Mouse (Mus musculus) midbrain, embryonic 12.5 days (tissue): ENCODE measurements around the gene Ptpn12. TPM values are rescaled to one million over a fixed set of nuclear protein-coding genes. Genes with fewer than 3 reads are reported as not detected.
"Not testable (repeated sequence)": the region's sequence is repeated elsewhere in the genome, so short reads cannot be mapped to it uniquely, and the experiment has no call there.

Experiments used
- ATAC-seq: fragments of 200-750 bp; cut with Nextera tagmentation; 2 replicates; pipeline ENCODE4 v1.8.0; 2017; ENCODE audit warnings: low read depth, moderate TSS enrichment, moderate library complexity; ENCODE audit not compliant: low FRiP score
- H3K27ac ChIP-seq: fragments of 300-500 bp; sonication (generic); replicated peaks from 2 replicates; pipeline ENCODE4 v1.5.1; 2016; ENCODE audit warnings: mild to moderate bottlenecking
- H3K27me3 ChIP-seq: fragments of 300-500 bp; sonication (generic); 2 replicates; pipeline ENCODE4 v1.6.1; 2016; ENCODE audit warnings: mild to moderate bottlenecking
- H3K36me3 ChIP-seq: fragments of 300-500 bp; sonication (generic); 2 replicates; pipeline ENCODE4 v1.6.1; 2016
- H3K4me1 ChIP-seq: fragments of 300-500 bp; sonication (generic); 2 replicates; pipeline ENCODE4 v1.6.1; 2016
- H3K4me2 ChIP-seq: fragments of 300-500 bp; sonication (generic); replicated peaks from 2 replicates; pipeline ENCODE4 v1.6.1; 2016; ENCODE audit warnings: mild to moderate bottlenecking, moderate library complexity
- H3K4me3 ChIP-seq: fragments of 300-500 bp; sonication (generic); 2 replicates; pipeline ENCODE4 v1.5.1; 2016; ENCODE audit warnings: mild to moderate bottlenecking
- H3K9ac ChIP-seq: fragments of 300-500 bp; sonication (generic); replicated peaks from 2 replicates; pipeline ENCODE4 v1.6.1; 2016; ENCODE audit warnings: mild to moderate bottlenecking, moderate library complexity
- H3K9me3 ChIP-seq: fragments of 300-500 bp; sonication (generic); 2 replicates; pipeline ENCODE4 v1.6.1; 2016; ENCODE audit warnings: mild to moderate bottlenecking
- WGBS: fragments of 180-500 bp; shearing (Covaris S2); methylation state at CpG from one replicate; pipeline ENCODE4 v1.1.7; 2016; 5-methylcytosine and 5-hydroxymethylcytosine counted together
- polyA plus RNA-seq: library from polyadenylated mRNA; unstranded; fragments of >200 nt; fragmentation: Nextera tagmentation; extraction: Ambion mirVana; gene quantifications from 2 replicates; pipeline ENCODE4 v1.2.1, GENCODE M21; 2016

Ptpn12 gene
- polyA plus RNA-seq, 1 experiment from 2014 or later = 30.9 TPM

DNA sequence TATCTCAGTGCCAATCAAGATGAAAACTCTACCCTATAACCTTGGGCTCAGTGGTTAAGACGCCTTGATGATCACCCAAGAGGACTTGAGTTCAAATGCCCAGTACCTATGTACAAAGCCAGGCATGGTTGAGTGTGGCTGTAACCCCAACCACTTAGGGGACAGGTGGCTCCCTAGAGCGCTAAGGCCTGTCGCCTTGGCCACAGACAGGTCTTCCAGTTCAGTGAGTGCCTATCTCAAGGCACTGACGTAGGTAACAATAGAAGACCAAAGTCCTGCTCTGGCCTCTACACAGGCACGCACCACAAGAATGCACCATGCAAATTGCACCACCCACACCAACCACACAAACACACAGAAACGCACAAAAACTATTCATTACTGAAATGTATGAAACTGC, 108.8 kb downstream of the Ptpn12 start:
- no peaks in the 10 kb centered on the region for H3K36me3 ChIP-seq
- H3K9ac ChIP-seq = no peak overlapping the region
- WGBS = 91% methylated on average over 6 of the region's 6 CpGs
- H3K4me2 ChIP-seq = no peak overlapping the region
- H3K27me3 ChIP-seq = no peaks in the 10 kb centered on the region
- H3K27ac ChIP-seq = no peak overlapping the region
- H3K9me3 ChIP-seq = no peaks in the 10 kb centered on the region
- peaks cover 14% of the 10 kb centered on the region for H3K4me1 ChIP-seq
- ATAC-seq = no peak
- no peak overlapping the region for H3K4me3 ChIP-seq

GRCm38 (mm10) chr5:20944961-20945748, 110.6 kb downstream of the Ptpn12 start:
- no peak for ATAC-seq
- Histone ChIP-seq H3K4me3 (no peak overlapping the region), H3K4me1 (peaks cover 14% of the 10 kb centered on the region), H3K36me3 (no peaks in the 10 kb centered on the region), H3K27me3 (no peaks in the 10 kb centered on the region), H3K4me2 (no peak overlapping the region), H3K9ac (no peak overlapping the region), H3K9me3 (no peaks in the 10 kb centered on the region), H3K27ac (0 out of 2 replicates have a peak overlapping the region, but pooled peaks have one; percentile 25)
- 80% methylated on average over 13 of the region's 13 CpGs for WGBS

DNA sequence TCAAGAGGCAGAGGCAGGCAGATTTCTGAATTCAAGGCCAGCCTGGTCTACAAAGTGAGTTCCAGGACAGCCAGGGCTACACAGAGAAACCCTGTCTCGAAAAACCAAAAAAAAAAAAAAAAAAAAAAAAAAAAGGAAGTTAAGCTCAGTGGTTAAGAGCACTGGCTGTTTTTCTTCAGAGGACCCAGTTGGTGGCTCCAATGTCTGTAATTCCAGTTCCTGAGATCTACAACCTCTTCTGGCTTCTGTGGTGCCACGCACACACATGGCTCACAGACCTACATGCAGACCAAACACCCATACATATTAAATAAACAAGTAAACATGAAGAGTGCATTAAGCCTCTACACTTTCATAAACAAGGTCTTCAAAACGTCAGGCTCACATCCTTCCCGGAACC, 111.9 kb downstream of the Ptpn12 start:
- not testable (repeated sequence) for H3K9ac ChIP-seq, H3K4me3 ChIP-seq, ATAC-seq, H3K27me3 ChIP-seq, H3K4me1 ChIP-seq, H3K27ac ChIP-seq, H3K4me2 ChIP-seq, H3K9me3 ChIP-seq, H3K36me3 ChIP-seq
- WGBS = 90% methylated on average over 4 of the region's 4 CpGs

- Histone ChIP-seq H3K27ac (no peak overlapping the region), H3K4me1 (peaks cover 4% of the 10 kb centered on the region; the same call in 1 of the 2 replicates), H3K27me3 (no peaks in the 10 kb centered on the region), H3K9ac (no peak overlapping the region), H3K4me2 (no peak overlapping the region), H3K36me3 (no peaks in the 10 kb centered on the region), H3K9me3 (no peaks in the 10 kb centered on the region), H3K4me3 (no peak overlapping the region)
- ATAC-seq = no peak
- WGBS = 76% methylated on average over 3 of the region's 3 CpGs
Measured at GRCm38 (mm10) chr5:20942523-20942922, 113.2 kb downstream of the Ptpn12 start.

GRCm38 (mm10) chr5:20941205-20941604, 114.5 kb downstream of the Ptpn12 start:
- Histone ChIP-seq H3K27me3 (no peaks in the 10 kb centered on the region), H3K9ac (no peak overlapping the region), H3K4me2 (no peak overlapping the region), H3K4me3 (no peak overlapping the region), H3K9me3 (no peaks in the 10 kb centered on the region), H3K4me1 (peaks cover 4% of the 10 kb centered on the region; the same call in 1 of the 2 replicates), H3K36me3 (no peaks in the 10 kb centered on the region), H3K27ac (no peak overlapping the region)
- no peak for ATAC-seq
- 77% methylated on average over 5 of the region's 5 CpGs for WGBS

DNA sequence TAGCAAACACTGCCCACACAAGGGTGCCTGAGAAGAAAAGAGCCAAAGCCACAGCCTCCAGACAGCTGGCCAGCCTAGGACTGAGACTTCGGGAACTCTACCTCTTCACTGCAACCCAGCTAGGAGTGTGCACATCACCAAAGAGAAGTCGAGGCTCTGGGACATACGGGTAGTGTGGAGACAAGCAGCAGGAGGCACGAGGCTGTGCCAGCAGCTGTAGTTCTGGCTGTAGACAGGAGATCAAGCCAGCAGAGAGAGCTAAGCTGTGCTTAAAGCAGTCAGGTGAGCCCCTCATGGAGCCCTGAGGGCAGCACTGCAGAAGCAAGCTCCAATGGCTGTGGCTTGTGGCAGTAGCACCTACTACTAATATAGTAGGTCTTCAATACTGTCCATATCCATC, 115.0 kb downstream of the Ptpn12 start:
- no peaks in the 10 kb centered on the region for H3K9me3 ChIP-seq
- H3K9ac ChIP-seq = no peak overlapping the region
- peaks cover 4% of the 10 kb centered on the region; the same call in 1 of the 2 replicates for H3K4me1 ChIP-seq
- H3K4me2 ChIP-seq = no peak overlapping the region
- WGBS = 84% methylated on average over 4 of the region's 4 CpGs
- no peaks in the 10 kb centered on the region for H3K27me3 ChIP-seq
- ATAC-seq = no peak
- no peaks in the 10 kb centered on the region for H3K36me3 ChIP-seq
- H3K4me3 ChIP-seq = no peak overlapping the region
- H3K27ac ChIP-seq = no peak overlapping the region

- Histone ChIP-seq H3K9ac (no peak overlapping the region), H3K27me3 (no peaks in the 10 kb centered on the region), H3K4me1 (no peaks in the 10 kb centered on the region; the same call in 1 of the 2 replicates), H3K9me3 (no peaks in the 10 kb centered on the region), H3K27ac (no peak overlapping the region), H3K4me2 (no peak overlapping the region), H3K36me3 (no peaks in the 10 kb centered on the region), H3K4me3 (no peak overlapping the region)
- no peak for ATAC-seq
- 95% methylated on average over 6 of the region's 6 CpGs for WGBS
Measured at GRCm38 (mm10) chr5:20940040-20940571, 115.6 kb downstream of the Ptpn12 start.

GRCm38 (mm10) chr5:20938523-20938922, 117.2 kb downstream of the Ptpn12 start:
- no peaks in the 10 kb centered on the region for H3K36me3 ChIP-seq
- 69% methylated on average over 5 of the region's 5 CpGs for WGBS
- no peak overlapping the region for H3K4me2 ChIP-seq
- no peak for ATAC-seq
- no peak overlapping the region for H3K4me3 ChIP-seq
- H3K27ac ChIP-seq = no peak overlapping the region
- H3K4me1 ChIP-seq = no peaks in the 10 kb centered on the region; the same call in 1 of the 2 replicates
- H3K9ac ChIP-seq = no peak overlapping the region
- no peaks in the 10 kb centered on the region for H3K27me3 ChIP-seq
- no peaks in the 10 kb centered on the region for H3K9me3 ChIP-seq

Other genes with a start within 250 kb of the Ptpn12 start
- 22.2 and 25.2 TPM in 2 replicates for gene Phtf2, start 173.8 kb downstream of the Ptpn12 start, polyA plus RNA-seq
- 56.1 and 58.9 TPM in 2 replicates for gene Tmem60, start 173.7 kb downstream of the Ptpn12 start, polyA plus RNA-seq
- gene Rsbn1l, start 99.5 kb downstream of the Ptpn12 start, polyA plus RNA-seq = 6.5 and 6.9 TPM in 2 replicates
- gene Gsap, start 130.3 kb upstream of the Ptpn12 start, polyA plus RNA-seq = 3.5 and 3.7 TPM in 2 replicates